Mouse (Mus musculus): ENCODE data around the gene Aco2. TPM values are rescaled to one million over a fixed set of nuclear protein-coding genes. Genes with fewer than 3 reads are reported as not detected.

Gene Aco2
- polyA plus RNA-seq, 1 experiment from 2014 or later: 200 TPM

- H3K4me1 ChIP-seq (ENCODE audit: control insufficient read depth, insufficient read depth, low read length): peaks cover 12% of the 10 kb centered on the region; the same call in 1 of the 2 replicates
- no peaks in the 10 kb centered on the region for H3K36me3 ChIP-seq (ENCODE audit: control insufficient read depth, insufficient read depth, low read length)
- peak within 1 kb of the TSS; percentile 79 for H3K9ac ChIP-seq (ENCODE audit: low read length)
- peak within 1 kb of the TSS; percentile 94 for H3K4me3 ChIP-seq (ENCODE audit: low read depth, low read length)
- WGBS: under 1% methylated on average over 44 of the region's 44 CpGs
- H3K4me2 ChIP-seq (ENCODE audit: low read depth): peak within 1 kb of the TSS; percentile 97
- ATAC-seq (ENCODE audit: insufficient read depth, low FRiP score, low TSS enrichment): no peak
- DNase-seq (ENCODE audit: low spot score): peak; percentile 53
- H3K27ac ChIP-seq (ENCODE audit: low read depth, low read length): peak within 1 kb of the TSS; percentile 60
- H3K9me3 ChIP-seq (ENCODE audit: control insufficient read depth, low read length): no peaks in the 10 kb centered on the region
- H3K27me3 ChIP-seq (ENCODE audit: control insufficient read depth, insufficient read depth, low read length): no peaks in the 10 kb centered on the region
These were observed 13.4 kb upstream of the Aco2 start, which contains the start of gene Tob2 for GRCm38 (mm10) chr15:81858517-81859329. Tob2 (minus strand) TSS chr15:81858796.

GRCm38 (mm10) chr15:81859330-81860255 lies 12.5 kb upstream of the Aco2 start:
- H3K4me3 ChIP-seq (ENCODE audit: low read depth, low read length): peak overlapping the region; percentile 94
- no peaks in the 10 kb centered on the region for H3K27me3 ChIP-seq (ENCODE audit: control insufficient read depth, insufficient read depth, low read length)
- peak overlapping the region; percentile 51 for H3K27ac ChIP-seq (ENCODE audit: low read depth, low read length)
- peak; percentile 86 for DNase-seq (ENCODE audit: low spot score)
- peaks cover 6% of the 10 kb centered on the region; the same call in 1 of the 2 replicates for H3K36me3 ChIP-seq (ENCODE audit: control insufficient read depth, insufficient read depth, low read length)
- WGBS: under 1% methylated on average over 38 of the region's 39 CpGs
- peak overlapping the region; percentile 79; the same call in 1 of the 2 replicates for H3K9ac ChIP-seq (ENCODE audit: low read length)
- peak overlapping the region; percentile 97 for H3K4me2 ChIP-seq (ENCODE audit: low read depth)
- ATAC-seq (ENCODE audit: insufficient read depth, low FRiP score, low TSS enrichment): peak; percentile 75
- H3K4me1 ChIP-seq (ENCODE audit: control insufficient read depth, insufficient read depth, low read length): peaks cover 12% of the 10 kb centered on the region; the same call in 1 of the 2 replicates
- H3K9me3 ChIP-seq (ENCODE audit: control insufficient read depth, low read length): no peaks in the 10 kb centered on the region

GRCm38 (mm10) chr15:81860471-81861135 lies 11.5 kb upstream of the Aco2 start:
- no peak overlapping the region for H3K27ac ChIP-seq (ENCODE audit: low read depth, low read length)
- H3K4me2 ChIP-seq (ENCODE audit: low read depth): peak overlapping the region; percentile 97
- no peaks in the 10 kb centered on the region for H3K27me3 ChIP-seq (ENCODE audit: control insufficient read depth, insufficient read depth, low read length)
- peaks cover 7% of the 10 kb centered on the region; the same call in 1 of the 2 replicates for H3K36me3 ChIP-seq (ENCODE audit: control insufficient read depth, insufficient read depth, low read length)
- DNase-seq (ENCODE audit: low spot score) (no peak), ATAC-seq (ENCODE audit: insufficient read depth, low FRiP score, low TSS enrichment) (no peak)
- no peak overlapping the region for H3K4me3 ChIP-seq (ENCODE audit: low read depth, low read length)
- WGBS: 50% methylated on average over 8 of the region's 8 CpGs
- no peak overlapping the region for H3K9ac ChIP-seq (ENCODE audit: low read length)
- no peaks in the 10 kb centered on the region for H3K9me3 ChIP-seq (ENCODE audit: control insufficient read depth, low read length)
- H3K4me1 ChIP-seq (ENCODE audit: control insufficient read depth, insufficient read depth, low read length): peaks cover 9% of the 10 kb centered on the region; the same call in 1 of the 2 replicates

GRCm38 (mm10) chr15:81864238-81864637 lies 7.9 kb upstream of the Aco2 start:
- Histone ChIP-seq H3K36me3 (ENCODE audit: control insufficient read depth, insufficient read depth, low read length) (peaks cover 24% of the 10 kb centered on the region), H3K27ac (ENCODE audit: low read depth, low read length) (no peak overlapping the region), H3K4me3 (ENCODE audit: low read depth, low read length) (no peak overlapping the region), H3K9ac (ENCODE audit: low read length) (no peak overlapping the region), H3K9me3 (ENCODE audit: control insufficient read depth, low read length) (no peaks in the 10 kb centered on the region), H3K4me2 (ENCODE audit: low read depth) (no peak overlapping the region), H3K4me1 (ENCODE audit: control insufficient read depth, insufficient read depth, low read length) (no peaks in the 10 kb centered on the region), H3K27me3 (ENCODE audit: control insufficient read depth, insufficient read depth, low read length) (no peaks in the 10 kb centered on the region)
- 96% methylated on average over 7 of the region's 7 CpGs for WGBS
- ATAC-seq (ENCODE audit: insufficient read depth, low FRiP score, low TSS enrichment) (no peak), DNase-seq (ENCODE audit: low spot score) (no peak)

GRCm38 (mm10) chr15:81869985-81870384 lies 2.1 kb upstream of the Aco2 start:
- H3K27me3 ChIP-seq (ENCODE audit: control insufficient read depth, insufficient read depth, low read length): no peaks in the 10 kb centered on the region
- no peak overlapping the region for H3K4me3 ChIP-seq (ENCODE audit: low read depth, low read length)
- H3K9me3 ChIP-seq (ENCODE audit: control insufficient read depth, low read length): no peaks in the 10 kb centered on the region
- 100% methylated on average over 5 of the region's 5 CpGs for WGBS
- H3K9ac ChIP-seq (ENCODE audit: low read length): no peak overlapping the region
- H3K4me2 ChIP-seq (ENCODE audit: low read depth): no peak overlapping the region
- H3K4me1 ChIP-seq (ENCODE audit: control insufficient read depth, insufficient read depth, low read length): peaks cover 8% of the 10 kb centered on the region
- H3K27ac ChIP-seq (ENCODE audit: low read depth, low read length): no peak overlapping the region
- H3K36me3 ChIP-seq (ENCODE audit: control insufficient read depth, insufficient read depth, low read length): peaks cover 21% of the 10 kb centered on the region
- DNase-seq (ENCODE audit: low spot score) (no peak), ATAC-seq (ENCODE audit: insufficient read depth, low FRiP score, low TSS enrichment) (no peak)

- 0% methylated on average over 30 of the region's 30 CpGs for WGBS
- Histone ChIP-seq H3K9me3 (ENCODE audit: control insufficient read depth, low read length) (no peaks in the 10 kb centered on the region), H3K4me1 (ENCODE audit: control insufficient read depth, insufficient read depth, low read length) (peaks cover 8% of the 10 kb centered on the region), H3K4me2 (ENCODE audit: low read depth) (peak within 1 kb of the TSS; percentile 84), H3K36me3 (ENCODE audit: control insufficient read depth, insufficient read depth, low read length) (peaks cover 19% of the 10 kb centered on the region), H3K27ac (ENCODE audit: low read depth, low read length) (peak within 1 kb of the TSS; percentile 91), H3K9ac (ENCODE audit: low read length) (peak within 1 kb of the TSS; percentile 85), H3K27me3 (ENCODE audit: control insufficient read depth, insufficient read depth, low read length) (no peaks in the 10 kb centered on the region), H3K4me3 (ENCODE audit: low read depth, low read length) (peak within 1 kb of the TSS; percentile 86)
- ATAC-seq (ENCODE audit: insufficient read depth, low FRiP score, low TSS enrichment) (peak; percentile 84), DNase-seq (ENCODE audit: low spot score) (peak; percentile 95)
These were observed 376 bp upstream of the Aco2 start, which contains the start of gene Phf5a for GRCm38 (mm10) chr15:81871604-81872261. Phf5a (minus strand) TSS chr15:81871911.

- Histone ChIP-seq H3K36me3 (ENCODE audit: control insufficient read depth, insufficient read depth, low read length) (no peaks in the 10 kb centered on the region; the same call in 1 of the 2 replicates), H3K27me3 (ENCODE audit: control insufficient read depth, insufficient read depth, low read length) (no peaks in the 10 kb centered on the region), H3K4me2 (ENCODE audit: low read depth) (no peak overlapping the region), H3K4me1 (ENCODE audit: control insufficient read depth, insufficient read depth, low read length) (peaks cover 2% of the 10 kb centered on the region; the same call in 1 of the 2 replicates), H3K27ac (ENCODE audit: low read depth, low read length) (no peak overlapping the region), H3K9ac (ENCODE audit: low read length) (no peak overlapping the region), H3K4me3 (ENCODE audit: low read depth, low read length) (no peak overlapping the region), H3K9me3 (ENCODE audit: control insufficient read depth, low read length) (no peaks in the 10 kb centered on the region)
- 72% methylated on average over 5 of the region's 5 CpGs for WGBS
- ATAC-seq (ENCODE audit: insufficient read depth, low FRiP score, low TSS enrichment) (no peak), DNase-seq (ENCODE audit: low spot score) (peak; percentile 17)
These were observed 7.7 kb downstream of the Aco2 start for GRCm38 (mm10) chr15:81879531-81880401.
